Mouse (Mus musculus): ENCODE measurements around the gene Gabarapl2. TPM values are rescaled to one million over a fixed set of nuclear protein-coding genes. Genes with fewer than 3 reads are reported as not detected.

Gene Gabarapl2
- polyA plus RNA-seq, 1 experiment from 2014 or later: 182 TPM

DNA sequence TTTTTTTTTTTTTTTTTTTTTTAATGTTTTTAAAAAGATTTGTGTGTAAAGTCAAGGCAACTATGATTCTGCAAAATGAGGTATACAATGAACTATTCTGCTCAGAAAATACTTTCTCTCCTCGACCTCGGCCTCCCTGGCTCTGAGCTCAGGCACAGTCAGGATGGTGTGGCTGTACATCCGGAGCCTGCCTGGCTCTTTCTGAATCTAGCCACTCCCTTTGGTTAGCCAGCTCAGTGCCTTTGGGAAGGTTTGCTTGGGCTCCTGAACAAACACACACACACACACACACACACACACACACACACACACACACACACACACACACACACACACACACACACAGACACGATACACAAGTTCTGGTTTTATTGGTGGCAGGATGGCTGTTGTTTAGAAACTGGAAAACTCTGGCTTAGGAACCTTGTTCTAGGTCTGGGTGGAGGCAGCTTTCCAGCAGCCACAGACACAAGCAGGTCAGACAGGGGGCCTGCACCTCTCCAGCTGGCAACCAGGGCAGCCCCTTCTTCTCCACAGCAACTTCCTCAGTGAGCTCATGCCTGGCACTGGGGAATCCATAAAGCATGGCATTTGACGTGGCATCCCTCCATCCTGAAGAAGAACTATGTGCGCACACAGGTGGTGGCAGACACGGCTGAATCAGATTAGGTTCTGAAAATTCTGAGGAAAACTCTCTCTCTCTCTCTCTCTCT, 24.5 kb downstream of the Gabarapl2 start:
- H3K27me3 ChIP-seq (ENCODE audit: control insufficient read depth, insufficient read depth, low read length): no peaks in the 10 kb centered on the region
- no peak overlapping the region for H3K4me3 ChIP-seq (ENCODE audit: low read depth, low read length)
- no peaks in the 10 kb centered on the region for H3K9me3 ChIP-seq (ENCODE audit: control insufficient read depth, low read length)
- ATAC-seq (ENCODE audit: insufficient number of reproducible peaks, low FRiP score, low TSS enrichment, low read depth) (no peak), DNase-seq (ENCODE audit: low spot score) (no peak)
- no peaks in the 10 kb centered on the region; the same call in 1 of the 2 replicates for H3K36me3 ChIP-seq (ENCODE audit: control insufficient read depth, insufficient read depth, low read length)
- H3K4me1 ChIP-seq (ENCODE audit: control insufficient read depth, insufficient read depth, low read length): no peaks in the 10 kb centered on the region
- 88% methylated on average over 7 of the region's 7 CpGs for WGBS
- H3K4me2 ChIP-seq (ENCODE audit: low read depth, severe bottlenecking): no peak overlapping the region
- H3K27ac ChIP-seq (replicated peaks; ENCODE audit: low read depth, low read length): no peak overlapping the region
- no peak overlapping the region for H3K9ac ChIP-seq (ENCODE audit: low read length)

DNA sequence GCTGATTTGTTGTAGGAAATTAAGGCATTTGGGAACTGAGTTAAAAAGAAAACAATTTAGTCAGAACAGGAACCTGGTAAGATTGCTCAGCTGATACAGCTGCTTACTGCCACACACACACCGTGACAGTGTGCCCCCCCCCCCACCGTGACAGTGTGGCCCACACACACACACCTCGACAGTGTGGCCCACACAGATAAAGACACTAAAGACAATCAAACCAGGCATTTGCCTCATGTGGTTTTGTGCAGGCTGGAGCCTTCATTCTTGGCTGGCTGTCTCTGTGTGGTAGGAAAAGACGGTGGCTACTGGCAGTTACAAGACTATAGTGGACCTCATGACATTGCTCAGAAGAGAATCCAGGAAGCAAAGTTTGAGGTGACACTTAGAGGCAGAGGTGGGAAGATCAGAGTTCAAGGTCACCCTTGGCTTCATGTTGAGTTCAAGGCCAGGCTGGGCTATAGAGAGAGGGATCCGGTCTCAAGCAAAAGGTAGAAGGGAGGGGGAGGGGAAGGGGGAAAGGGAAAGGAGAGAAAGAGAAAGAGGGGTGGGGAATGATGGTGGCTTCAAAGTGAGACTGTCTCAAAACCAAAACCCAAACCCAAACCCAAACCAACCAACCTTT, 26.9 kb downstream of the Gabarapl2 start:
- ATAC-seq (ENCODE audit: insufficient number of reproducible peaks, low FRiP score, low TSS enrichment, low read depth) (no peak), DNase-seq (ENCODE audit: low spot score) (no peak)
- H3K4me2 ChIP-seq (ENCODE audit: low read depth, severe bottlenecking): no peak overlapping the region
- H3K27me3 ChIP-seq (ENCODE audit: control insufficient read depth, insufficient read depth, low read length): no peaks in the 10 kb centered on the region
- H3K4me1 ChIP-seq (ENCODE audit: control insufficient read depth, insufficient read depth, low read length): no peaks in the 10 kb centered on the region
- no peak overlapping the region for H3K9ac ChIP-seq (ENCODE audit: low read length)
- H3K27ac ChIP-seq (replicated peaks; ENCODE audit: low read depth, low read length): no peak overlapping the region
- H3K9me3 ChIP-seq (ENCODE audit: control insufficient read depth, low read length): no peaks in the 10 kb centered on the region
- no peak overlapping the region for H3K4me3 ChIP-seq (ENCODE audit: low read depth, low read length)
- 82% methylated on average over 5 of the region's 5 CpGs for WGBS
- H3K36me3 ChIP-seq (ENCODE audit: control insufficient read depth, insufficient read depth, low read length): peaks cover 2% of the 10 kb centered on the region; the same call in 1 of the 2 replicates

DNA sequence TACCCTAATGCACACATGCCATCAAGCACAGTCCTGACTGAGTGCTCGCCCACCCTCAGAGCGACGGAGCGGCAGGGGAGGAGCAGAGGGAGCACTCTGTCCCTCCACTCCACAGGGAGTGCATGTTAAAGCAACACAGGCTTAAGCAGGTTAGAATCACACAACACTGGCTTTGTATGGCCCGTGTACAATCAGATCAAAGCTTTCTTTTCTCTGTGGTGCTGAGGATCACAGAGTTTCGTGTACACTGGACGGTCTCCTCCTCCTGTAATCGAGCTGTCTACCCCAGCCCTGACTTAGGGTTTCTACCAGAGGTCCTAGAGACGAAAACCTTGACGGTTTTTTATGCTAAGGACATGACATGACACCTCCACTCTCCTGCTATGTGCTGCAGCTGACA, 28.0 kb downstream of the Gabarapl2 start:
- no peaks in the 10 kb centered on the region for H3K9me3 ChIP-seq (ENCODE audit: control insufficient read depth, low read length)
- 87% methylated on average over 10 of the region's 10 CpGs for WGBS
- DNase-seq (ENCODE audit: low spot score): no peak
- H3K4me1 ChIP-seq (ENCODE audit: control insufficient read depth, insufficient read depth, low read length): no peaks in the 10 kb centered on the region
- H3K27me3 ChIP-seq (ENCODE audit: control insufficient read depth, insufficient read depth, low read length): no peaks in the 10 kb centered on the region
- no peak overlapping the region for H3K4me2 ChIP-seq (ENCODE audit: low read depth, severe bottlenecking)
- H3K4me3 ChIP-seq (ENCODE audit: low read depth, low read length): no peak overlapping the region
- H3K27ac ChIP-seq (replicated peaks; ENCODE audit: low read depth, low read length): no peak overlapping the region
- ATAC-seq (ENCODE audit: insufficient number of reproducible peaks, low FRiP score, low TSS enrichment, low read depth): no peak
- H3K9ac ChIP-seq (ENCODE audit: low read length): no peak overlapping the region
- peaks cover 4% of the 10 kb centered on the region; the same call in 1 of the 2 replicates for H3K36me3 ChIP-seq (ENCODE audit: control insufficient read depth, insufficient read depth, low read length)

DNA sequence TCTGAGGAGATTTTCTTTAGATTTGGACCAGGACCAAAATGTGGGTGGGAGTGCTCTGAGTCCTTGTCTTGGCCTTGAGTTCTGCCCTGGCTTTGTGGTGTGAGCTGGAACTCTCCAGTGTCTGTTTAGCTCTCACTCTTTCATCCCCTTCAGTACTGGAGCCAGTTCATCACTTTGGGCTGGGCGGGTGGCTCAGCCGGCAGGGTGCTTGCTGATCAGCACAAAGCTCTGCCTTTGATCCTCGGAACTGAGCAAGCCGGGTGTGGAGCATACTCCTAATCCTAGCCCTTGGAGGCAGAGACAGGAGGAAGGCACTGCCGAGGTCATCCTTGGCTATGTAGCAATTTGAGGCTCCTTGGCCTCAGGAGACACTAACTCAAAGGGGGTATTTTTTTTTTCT, 28.5 kb downstream of the Gabarapl2 start:
- Histone ChIP-seq H3K9ac (ENCODE audit: low read length) (no peak overlapping the region), H3K36me3 (ENCODE audit: control insufficient read depth, insufficient read depth, low read length) (peaks cover 6% of the 10 kb centered on the region; the same call in 1 of the 2 replicates)

DNA sequence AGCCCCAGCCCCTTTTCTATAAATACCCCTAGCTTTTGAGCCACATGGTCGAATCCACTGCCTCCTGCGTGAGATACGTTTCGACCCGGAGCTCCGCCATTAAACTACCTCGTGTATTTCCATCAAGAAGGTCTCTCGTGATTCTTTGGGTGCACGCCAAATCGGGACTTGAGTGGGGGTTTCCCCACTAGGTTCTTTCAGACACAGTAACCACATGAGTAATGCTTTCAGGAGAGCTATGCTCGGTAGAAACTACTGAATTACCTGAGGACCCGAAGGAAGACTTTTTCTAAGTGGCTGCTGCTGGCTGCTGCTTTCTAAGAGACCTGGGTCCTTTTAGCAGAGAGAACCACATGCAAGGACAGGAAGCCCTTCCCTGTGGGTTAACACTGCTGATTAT, 33.6 kb downstream of the Gabarapl2 start:
- Histone ChIP-seq H3K27me3 (ENCODE audit: control insufficient read depth, insufficient read depth, low read length) (no peaks in the 10 kb centered on the region), H3K36me3 (ENCODE audit: control insufficient read depth, insufficient read depth, low read length) (peaks cover 11% of the 10 kb centered on the region; the same call in 1 of the 2 replicates), H3K9ac (ENCODE audit: low read length) (no peak overlapping the region), H3K4me3 (ENCODE audit: low read depth, low read length) (no peak overlapping the region), H3K4me1 (ENCODE audit: control insufficient read depth, insufficient read depth, low read length) (no peaks in the 10 kb centered on the region), H3K9me3 (ENCODE audit: control insufficient read depth, low read length) (no peaks in the 10 kb centered on the region), H3K4me2 (ENCODE audit: low read depth, severe bottlenecking) (no peak overlapping the region), H3K27ac (replicated peaks; ENCODE audit: low read depth, low read length) (no peak overlapping the region)
- WGBS: 96% methylated on average over 12 of the region's 12 CpGs
- DNase-seq (ENCODE audit: low spot score): no peak
- ATAC-seq (ENCODE audit: insufficient number of reproducible peaks, low FRiP score, low TSS enrichment, low read depth): no peak

More for the DNA sequence above, 28.5 kb downstream of the Gabarapl2 start:
- H3K4me3 ChIP-seq (ENCODE audit: low read depth, low read length): no peak overlapping the region
- no peak overlapping the region for H3K27ac ChIP-seq (replicated peaks; ENCODE audit: low read depth, low read length)
- no peaks in the 10 kb centered on the region for H3K9me3 ChIP-seq (ENCODE audit: control insufficient read depth, low read length)
- H3K4me2 ChIP-seq (ENCODE audit: low read depth, severe bottlenecking): no peak overlapping the region
- DNase-seq (ENCODE audit: low spot score): no peak
- 31% methylated on average over 5 of the region's 5 CpGs for WGBS
- ATAC-seq (ENCODE audit: insufficient number of reproducible peaks, low FRiP score, low TSS enrichment, low read depth): no peak
- H3K4me1 ChIP-seq (ENCODE audit: control insufficient read depth, insufficient read depth, low read length): no peaks in the 10 kb centered on the region
- H3K27me3 ChIP-seq (ENCODE audit: control insufficient read depth, insufficient read depth, low read length): no peaks in the 10 kb centered on the region

DNA sequence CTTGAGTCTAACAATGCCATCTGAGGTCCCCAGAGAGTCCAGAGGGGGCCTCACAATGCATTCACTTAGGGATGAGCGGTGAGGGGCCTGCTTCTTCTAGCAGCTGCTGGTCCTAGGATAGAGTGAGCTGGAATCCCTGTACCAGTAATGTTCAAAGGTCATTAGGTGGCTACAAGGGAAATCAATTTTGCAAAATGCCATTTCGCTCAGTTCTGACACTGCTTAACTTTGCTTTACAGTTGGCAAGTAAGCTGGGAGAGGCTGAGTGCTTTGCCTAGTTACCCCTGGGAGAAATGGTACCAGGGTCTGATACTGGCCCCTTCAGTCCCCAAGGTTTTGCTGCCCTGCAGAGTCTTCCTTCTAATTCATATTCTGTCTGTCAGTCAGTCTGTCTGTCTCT, 35.2 kb downstream of the Gabarapl2 start:
- Histone ChIP-seq H3K27ac (replicated peaks; ENCODE audit: low read depth, low read length) (no peak overlapping the region), H3K4me3 (ENCODE audit: low read depth, low read length) (no peak overlapping the region), H3K4me1 (ENCODE audit: control insufficient read depth, insufficient read depth, low read length) (no peaks in the 10 kb centered on the region), H3K27me3 (ENCODE audit: control insufficient read depth, insufficient read depth, low read length) (no peaks in the 10 kb centered on the region), H3K4me2 (ENCODE audit: low read depth, severe bottlenecking) (no peak overlapping the region), H3K36me3 (ENCODE audit: control insufficient read depth, insufficient read depth, low read length) (peaks cover 11% of the 10 kb centered on the region; the same call in 1 of the 2 replicates), H3K9me3 (ENCODE audit: control insufficient read depth, low read length) (no peaks in the 10 kb centered on the region), H3K9ac (ENCODE audit: low read length) (0 out of 2 replicates have a peak overlapping the region, but pooled peaks have one; percentile 4)
- ATAC-seq (ENCODE audit: insufficient number of reproducible peaks, low FRiP score, low TSS enrichment, low read depth) (no peak), DNase-seq (ENCODE audit: low spot score) (no peak)
- WGBS: 93% methylated on average over 2 of the region's 2 CpGs

DNA sequence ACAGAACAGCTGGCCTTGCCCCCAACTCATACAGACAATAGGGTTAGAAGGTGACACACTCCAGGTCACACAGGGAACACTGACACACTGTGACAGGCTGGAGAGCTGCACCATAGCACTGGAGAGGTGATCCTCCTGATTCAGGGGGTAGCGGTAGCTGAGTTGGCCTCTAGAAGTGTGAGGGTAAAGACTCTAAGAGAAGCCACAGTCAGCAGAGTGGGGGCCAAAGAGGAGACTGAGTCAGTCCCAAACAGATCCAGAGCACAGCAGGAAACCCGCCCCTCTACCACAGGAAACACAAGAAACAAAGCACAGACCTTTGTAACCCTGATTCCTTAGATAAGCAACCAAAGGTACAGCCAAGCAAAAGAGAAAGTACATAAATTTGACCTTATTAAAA, 35.8 kb downstream of the Gabarapl2 start:
- H3K27ac ChIP-seq (replicated peaks; ENCODE audit: low read depth, low read length): no peak overlapping the region
- no peaks in the 10 kb centered on the region for H3K9me3 ChIP-seq (ENCODE audit: control insufficient read depth, low read length)
- no peaks in the 10 kb centered on the region for H3K27me3 ChIP-seq (ENCODE audit: control insufficient read depth, insufficient read depth, low read length)
- ATAC-seq (ENCODE audit: insufficient number of reproducible peaks, low FRiP score, low TSS enrichment, low read depth) (no peak), DNase-seq (ENCODE audit: low spot score) (no peak)
- H3K9ac ChIP-seq (ENCODE audit: low read length): no peak overlapping the region
- H3K4me1 ChIP-seq (ENCODE audit: control insufficient read depth, insufficient read depth, low read length): no peaks in the 10 kb centered on the region
- H3K4me3 ChIP-seq (ENCODE audit: low read depth, low read length): no peak overlapping the region
- peaks cover 9% of the 10 kb centered on the region; the same call in 1 of the 2 replicates for H3K36me3 ChIP-seq (ENCODE audit: control insufficient read depth, insufficient read depth, low read length)
- H3K4me2 ChIP-seq (ENCODE audit: low read depth, severe bottlenecking): no peak overlapping the region
- WGBS: 89% methylated on average over 2 of the region's 2 CpGs

DNA sequence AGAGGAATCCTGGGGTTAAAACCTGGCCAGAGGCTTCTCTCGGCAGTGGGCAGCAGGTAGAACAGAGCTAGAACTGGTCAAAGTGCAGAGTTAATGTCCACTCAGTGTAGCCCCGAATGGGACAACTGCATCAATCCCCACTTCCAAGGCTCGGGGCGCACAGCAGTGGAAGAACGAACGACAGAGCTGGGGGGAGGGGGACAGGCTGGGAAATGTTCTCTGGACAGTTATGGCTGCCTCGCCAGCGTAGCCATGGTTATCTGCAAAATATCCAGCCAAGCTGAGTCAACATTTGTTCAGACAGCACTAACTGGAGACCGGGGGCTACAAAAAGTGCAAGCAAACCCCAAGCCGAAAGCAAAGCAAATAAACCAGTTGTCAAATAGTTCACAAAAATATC, 37.6 kb downstream of the Gabarapl2 start:
- H3K4me3 ChIP-seq (ENCODE audit: low read depth, low read length): no peak overlapping the region
- no peak overlapping the region for H3K9ac ChIP-seq (ENCODE audit: low read length)
- peaks cover 14% of the 10 kb centered on the region; the same call in 1 of the 2 replicates for H3K36me3 ChIP-seq (ENCODE audit: control insufficient read depth, insufficient read depth, low read length)
- no peak overlapping the region for H3K27ac ChIP-seq (replicated peaks; ENCODE audit: low read depth, low read length)
- H3K4me1 ChIP-seq (ENCODE audit: control insufficient read depth, insufficient read depth, low read length): no peaks in the 10 kb centered on the region
- no peak for ATAC-seq (ENCODE audit: insufficient number of reproducible peaks, low FRiP score, low TSS enrichment, low read depth)
- H3K9me3 ChIP-seq (ENCODE audit: control insufficient read depth, low read length): no peaks in the 10 kb centered on the region
- H3K27me3 ChIP-seq (ENCODE audit: control insufficient read depth, insufficient read depth, low read length): no peaks in the 10 kb centered on the region
- WGBS: 86% methylated on average over 10 of the region's 10 CpGs
- H3K4me2 ChIP-seq (ENCODE audit: low read depth, severe bottlenecking): no peak overlapping the region
- DNase-seq (ENCODE audit: low spot score): no peak

Data from limb, embryonic 11.5 days (tissue).